Mouse (Mus musculus): ENCODE results near the gene Zfp423. TPM values are rescaled to one million over a fixed set of nuclear protein-coding genes. Genes with fewer than 3 reads are reported as not detected.

The Zfp423 gene
- polyA plus RNA-seq (2015; fragmentation: Nextera tagmentation; extraction: Ambion mirVana) = 36.6 and 41.7 TPM in 2 replicates

GRCm38 (mm10) chr8:87959320-87959920 is at the start of gene Zfp423:
Zfp423 (minus strand) TSS chr8:87959595.
- H3K4me3 ChIP-seq (replicated peaks) = peak within 1 kb of the TSS; percentile 89
- H3K36me3 ChIP-seq = no peaks in the 10 kb centered on the region
- H3K9me3 ChIP-seq = no peaks in the 10 kb centered on the region
- whole genome bisulfite sequencing = 0% methylated on average over 27 of the region's 48 CpGs
- H3K27me3 ChIP-seq = peaks cover 6% of the 10 kb centered on the region; the same call in 1 of the 2 replicates
- H3K27ac ChIP-seq = peak within 1 kb of the TSS; percentile 99
- H3K9ac ChIP-seq (replicated peaks) = peak within 1 kb of the TSS; percentile 98
- peak within 1 kb of the TSS; percentile 85 for H3K4me2 ChIP-seq (replicated peaks)
- peak; percentile 28 for ATAC-seq
- peaks cover 65% of the 10 kb centered on the region for H3K4me1 ChIP-seq (replicated peaks)

DNA sequence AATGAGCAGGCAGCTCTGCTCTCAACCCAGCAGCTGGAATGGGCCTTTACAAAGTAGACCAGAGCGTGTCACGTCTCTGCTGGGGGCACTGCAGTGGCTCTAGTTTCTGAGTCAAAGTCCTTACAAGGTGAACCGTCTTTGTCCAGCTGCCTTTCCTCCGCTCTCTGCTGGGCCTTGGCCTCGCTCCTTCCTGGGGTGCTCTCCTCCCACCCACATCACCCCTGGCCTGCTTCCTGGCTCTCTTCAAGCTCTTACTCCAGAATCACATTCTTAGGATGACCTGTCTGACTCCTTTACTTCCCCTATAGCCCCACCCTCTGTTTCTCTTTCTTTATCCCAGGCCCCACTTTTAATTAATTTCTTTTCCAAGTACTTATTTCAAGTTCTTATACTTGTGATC is 47.4 kb upstream of the Zfp423 start:
- WGBS = 80% methylated on average over 5 of the region's 5 CpGs

GRCm38 (mm10) chr8:87984778-87985177 is 25.4 kb upstream of the Zfp423 start:
- H3K9me3 ChIP-seq = no peaks in the 10 kb centered on the region
- H3K4me3 ChIP-seq (replicated peaks) = no peak overlapping the region
- 58% methylated on average over 5 of the region's 5 CpGs for WGBS
- no peak overlapping the region for H3K27ac ChIP-seq
- no peak for ATAC-seq
- no peak overlapping the region for H3K9ac ChIP-seq (replicated peaks)
- H3K27me3 ChIP-seq = no peaks in the 10 kb centered on the region
- H3K4me1 ChIP-seq (replicated peaks) = no peaks in the 10 kb centered on the region
- no peak overlapping the region for H3K4me2 ChIP-seq (replicated peaks)
- no peaks in the 10 kb centered on the region for H3K36me3 ChIP-seq

More for the DNA sequence above, 47.4 kb upstream of the Zfp423 start:
- no peak overlapping the region for H3K4me3 ChIP-seq (replicated peaks)
- H3K4me2 ChIP-seq (replicated peaks) = no peak overlapping the region
- no peak overlapping the region for H3K9ac ChIP-seq (replicated peaks)
- no peaks in the 10 kb centered on the region for H3K36me3 ChIP-seq
- H3K27me3 ChIP-seq = no peaks in the 10 kb centered on the region
- H3K27ac ChIP-seq = no peak overlapping the region
- H3K4me1 ChIP-seq (replicated peaks) = peaks cover 2% of the 10 kb centered on the region; the same call in 1 of the 2 replicates
- no peak for ATAC-seq
- H3K9me3 ChIP-seq = no peaks in the 10 kb centered on the region

GRCm38 (mm10) chr8:87984032-87984431 is 24.6 kb upstream of the Zfp423 start:
- WGBS = 59% methylated on average over 8 of the region's 8 CpGs
- no peak overlapping the region for H3K4me3 ChIP-seq (replicated peaks)
- H3K4me1 ChIP-seq (replicated peaks) = no peaks in the 10 kb centered on the region
- ATAC-seq = no peak
- H3K9ac ChIP-seq (replicated peaks) = no peak overlapping the region
- no peaks in the 10 kb centered on the region for H3K36me3 ChIP-seq
- H3K9me3 ChIP-seq = no peaks in the 10 kb centered on the region
- no peak overlapping the region for H3K4me2 ChIP-seq (replicated peaks)
- H3K27ac ChIP-seq = no peak overlapping the region
- H3K27me3 ChIP-seq = no peaks in the 10 kb centered on the region

DNA sequence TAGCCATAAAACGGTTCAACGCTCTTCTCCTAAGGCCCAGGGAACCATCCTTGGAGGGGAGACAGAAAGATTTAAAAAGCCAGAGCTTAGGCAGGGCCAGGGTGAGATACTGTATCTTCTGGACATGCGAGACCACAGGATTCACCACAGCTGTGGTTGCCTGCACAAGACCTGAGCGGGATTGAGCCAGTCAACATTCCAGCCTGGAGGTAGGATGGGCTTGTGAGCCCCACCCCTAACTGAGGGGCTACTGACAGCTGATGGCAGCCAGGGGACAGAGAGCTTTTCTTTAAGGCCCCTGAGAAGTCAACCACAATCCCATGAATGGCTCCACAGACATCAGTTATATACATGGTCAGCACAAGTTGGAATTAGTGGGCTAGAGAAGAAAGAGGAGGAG is 23.5 kb upstream of the Zfp423 start:
- 85% methylated on average over 4 of the region's 4 CpGs for WGBS
- no peaks in the 10 kb centered on the region for H3K27me3 ChIP-seq
- H3K9ac ChIP-seq (replicated peaks) = no peak overlapping the region
- no peaks in the 10 kb centered on the region for H3K36me3 ChIP-seq
- H3K4me3 ChIP-seq (replicated peaks) = no peak overlapping the region
- H3K9me3 ChIP-seq = no peaks in the 10 kb centered on the region
- H3K4me2 ChIP-seq (replicated peaks) = no peak overlapping the region
- ATAC-seq = no peak
- H3K27ac ChIP-seq = no peak overlapping the region
- no peaks in the 10 kb centered on the region for H3K4me1 ChIP-seq (replicated peaks)

GRCm38 (mm10) chr8:87975466-87975809 is 16.0 kb upstream of the Zfp423 start:
- H3K9ac ChIP-seq (replicated peaks) = no peak overlapping the region
- H3K4me3 ChIP-seq (replicated peaks) = no peak overlapping the region
- 13% methylated on average over 1 of the region's 1 CpGs for WGBS
- 0 out of 2 replicates have a peak overlapping the region, but pooled peaks have one; percentile 57 for H3K4me2 ChIP-seq (replicated peaks)
- H3K27ac ChIP-seq = 0 out of 2 replicates have a peak overlapping the region, but pooled peaks have one; percentile 5
- no peaks in the 10 kb centered on the region for H3K36me3 ChIP-seq
- H3K27me3 ChIP-seq = peaks cover 19% of the 10 kb centered on the region
- peaks cover 20% of the 10 kb centered on the region for H3K4me1 ChIP-seq (replicated peaks)
- no peaks in the 10 kb centered on the region for H3K9me3 ChIP-seq
- no peak for ATAC-seq

DNA sequence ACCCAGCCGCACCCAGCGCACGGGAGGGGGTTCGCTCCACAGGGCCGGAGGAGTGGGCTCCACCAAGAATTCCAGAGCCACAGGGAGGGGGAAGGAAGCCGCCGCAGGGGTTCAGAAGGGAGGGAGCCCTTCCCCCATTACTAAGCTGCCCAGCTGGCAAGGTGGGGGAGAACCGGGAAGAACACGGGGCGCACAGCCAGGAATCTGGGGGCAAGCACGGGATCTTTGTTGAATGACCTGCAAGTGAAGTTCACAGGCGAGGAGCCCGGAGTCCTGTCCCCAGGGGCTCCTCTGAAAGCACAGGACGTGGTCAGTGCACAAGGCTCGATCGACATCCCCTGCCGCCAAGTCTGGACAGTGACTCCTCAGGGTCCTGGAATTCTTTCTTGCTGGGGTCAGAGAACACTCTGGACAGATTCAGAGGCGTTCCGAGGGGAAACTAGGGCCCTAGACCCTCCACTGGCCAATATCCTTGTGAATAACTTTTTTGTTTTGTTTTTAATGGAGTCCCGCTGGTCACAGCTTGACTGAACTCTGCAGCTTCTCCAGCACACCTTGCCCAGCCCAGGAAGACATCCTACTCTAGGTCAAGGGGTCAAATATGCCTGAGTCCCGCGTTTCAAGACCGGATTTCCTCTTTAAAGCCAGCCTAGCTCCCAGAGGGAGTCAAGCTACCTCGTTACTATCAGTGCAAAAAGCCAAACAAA is 15.5 kb upstream of the Zfp423 start:
- WGBS = 4% methylated on average over 24 of the region's 24 CpGs
- 0 out of 2 replicates have a peak overlapping the region, but pooled peaks have one; percentile 5 for H3K27ac ChIP-seq
- H3K4me2 ChIP-seq (replicated peaks) = peak overlapping the region; percentile 57

DNA sequence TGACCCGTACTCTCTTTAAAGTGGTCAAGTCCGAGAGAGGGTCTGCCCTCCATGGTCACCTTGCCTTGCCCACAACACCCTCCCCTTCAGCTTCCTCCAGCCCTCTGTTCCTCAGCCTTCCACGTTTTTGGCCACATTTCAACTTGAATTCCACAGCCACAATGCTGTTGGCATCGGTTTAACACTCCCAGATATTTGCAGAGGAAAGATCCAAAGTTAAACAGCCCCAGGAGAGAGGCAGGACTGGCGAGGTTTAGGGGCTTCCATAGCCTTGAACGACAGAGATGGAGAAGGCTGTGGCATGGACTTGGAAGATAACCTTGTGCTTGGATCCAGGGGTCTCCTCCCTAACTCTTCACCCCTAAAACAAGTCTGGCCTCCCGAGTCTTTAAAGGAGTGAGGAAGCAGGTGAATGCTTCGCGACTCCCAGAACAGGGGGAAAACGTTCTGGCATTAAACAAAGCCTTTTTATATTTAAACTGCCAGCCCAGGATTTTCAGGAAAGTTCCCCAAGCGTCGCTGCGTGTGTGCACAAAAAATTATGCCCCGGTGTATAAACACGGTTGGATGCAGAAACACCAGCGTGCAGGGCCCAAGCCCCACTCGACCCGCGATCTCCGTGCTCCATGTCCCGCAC is 14.8 kb upstream of the Zfp423 start:
- Histone ChIP-seq H3K4me1 (replicated peaks) (peaks cover 20% of the 10 kb centered on the region), H3K9me3 (no peaks in the 10 kb centered on the region), H3K27ac (no peak overlapping the region), H3K27me3 (peaks cover 19% of the 10 kb centered on the region), H3K4me3 (replicated peaks) (peak overlapping the region; percentile 24), H3K9ac (replicated peaks) (peak overlapping the region; percentile 44), H3K36me3 (no peaks in the 10 kb centered on the region), H3K4me2 (replicated peaks) (peak overlapping the region; percentile 57)
- 8% methylated on average over 21 of the region's 21 CpGs for WGBS
- ATAC-seq = no peak

More for the DNA sequence above, 15.5 kb upstream of the Zfp423 start:
- H3K4me1 ChIP-seq (replicated peaks) = peaks cover 20% of the 10 kb centered on the region
- H3K27me3 ChIP-seq = peaks cover 19% of the 10 kb centered on the region
- ATAC-seq = no peak
- H3K9me3 ChIP-seq = no peaks in the 10 kb centered on the region
- H3K4me3 ChIP-seq (replicated peaks) = peak overlapping the region; percentile 24
- peak overlapping the region; percentile 44 for H3K9ac ChIP-seq (replicated peaks)
- H3K36me3 ChIP-seq = no peaks in the 10 kb centered on the region

GRCm38 (mm10) chr8:87967866-87968620 is 8.6 kb upstream of the Zfp423 start:
- Histone ChIP-seq H3K36me3 (no peaks in the 10 kb centered on the region), H3K9me3 (no peaks in the 10 kb centered on the region), H3K4me2 (replicated peaks) (no peak overlapping the region), H3K9ac (replicated peaks) (no peak overlapping the region), H3K4me3 (replicated peaks) (no peak overlapping the region), H3K27ac (peak overlapping the region; percentile 63; the same call in 1 of the 2 replicates), H3K27me3 (0 out of 2 replicates have a peak, but pooled peaks cover 3% of the 10 kb centered on the region), H3K4me1 (replicated peaks) (peaks cover 25% of the 10 kb centered on the region)
- WGBS = 23% methylated on average over 8 of the region's 8 CpGs
- 0 out of 2 replicates have a peak, but pooled peaks have one; percentile 11 for ATAC-seq

GRCm38 (mm10) chr8:87967057-87967820 is 7.8 kb upstream of the Zfp423 start:
- WGBS = 3% methylated on average over 2 of the region's 2 CpGs
- Histone ChIP-seq H3K27me3 (0 out of 2 replicates have a peak, but pooled peaks cover 3% of the 10 kb centered on the region), H3K4me2 (replicated peaks) (no peak overlapping the region), H3K4me3 (replicated peaks) (no peak overlapping the region), H3K27ac (peak overlapping the region; percentile 65), H3K9me3 (no peaks in the 10 kb centered on the region), H3K9ac (replicated peaks) (no peak overlapping the region), H3K4me1 (replicated peaks) (peaks cover 33% of the 10 kb centered on the region), H3K36me3 (no peaks in the 10 kb centered on the region)
- ATAC-seq = peak; percentile 53; the same call in 1 of the 2 replicates
